Mouse (Mus musculus) kidney, adult 11 months (tissue): ENCODE data around the gene Ngp.
"Not testable (repeated sequence)": the region's sequence is repeated elsewhere in the genome, so short reads cannot be mapped to it uniquely, and the experiment has no call there.

ENCODE experiments used
- DNase-seq: peaks from one replicate; pipeline ENCODE4 v3.0.0; 2022

Ngp gene

GRCm38 (mm10) chr9:110419511-110420112 lies at the start of gene Ngp:
TSS of gene Ngp (plus strand) at chr9:110419747.
- DNase-seq, result no peak

GRCm38 (mm10) chr9:110369860-110370259 lies 49.7 kb upstream of the Ngp start:
- DNase-seq, result no peak

- no peak for DNase-seq
These were observed 45.7 kb upstream of the Ngp start for GRCm38 (mm10) chr9:110373871-110374270.

GRCm38 (mm10) chr9:110375668-110376067 lies 43.9 kb upstream of the Ngp start:
- DNase-seq, result no peak

- DNase-seq, result not testable (repeated sequence)
These were observed 41.9 kb upstream of the Ngp start for GRCm38 (mm10) chr9:110377655-110378054.

- DNase-seq, result no peak
These were observed 40.2 kb upstream of the Ngp start for GRCm38 (mm10) chr9:110379361-110379760.

GRCm38 (mm10) chr9:110380662-110381061 lies 38.9 kb upstream of the Ngp start:
- DNase-seq, result no peak

- DNase-seq, result no peak
These were observed 38.3 kb upstream of the Ngp start for GRCm38 (mm10) chr9:110381292-110381691.

GRCm38 (mm10) chr9:110384369-110384929 lies 35.1 kb upstream of the Ngp start:
- DNase-seq, result no peak

- no peak for DNase-seq
These were observed 31.5 kb upstream of the Ngp start for GRCm38 (mm10) chr9:110388011-110388410.

- no peak for DNase-seq
These were observed 28.7 kb upstream of the Ngp start for GRCm38 (mm10) chr9:110390843-110391242.

GRCm38 (mm10) chr9:110393295-110393694 lies 26.3 kb upstream of the Ngp start:
- DNase-seq, result no peak

GRCm38 (mm10) chr9:110400650-110401049 lies 18.9 kb upstream of the Ngp start:
- no peak for DNase-seq

- no peak for DNase-seq
These were observed 16.8 kb upstream of the Ngp start for GRCm38 (mm10) chr9:110402731-110403130.

GRCm38 (mm10) chr9:110403240-110403639 lies 16.3 kb upstream of the Ngp start:
- DNase-seq, result not testable (repeated sequence)

GRCm38 (mm10) chr9:110407311-110408098 lies 12.0 kb upstream of the Ngp start:
- DNase-seq, result no peak

- DNase-seq, result peak; percentile 92
These were observed 11.3 kb upstream of the Ngp start, which contains the start of gene Ptpn23 for GRCm38 (mm10) chr9:110408099-110408773. TSS of gene Ptpn23 (minus strand) at chr9:110408213.

GRCm38 (mm10) chr9:110410908-110411887 lies 8.3 kb upstream of the Ngp start:
- peak; percentile 80 for DNase-seq

- no peak for DNase-seq
These were observed 6.6 kb upstream of the Ngp start for GRCm38 (mm10) chr9:110412926-110413325.

GRCm38 (mm10) chr9:110413785-110414184 lies 5.8 kb upstream of the Ngp start:
- peak; percentile 41 for DNase-seq

- DNase-seq, result no peak
These were observed 11.7 kb downstream of the Ngp start for GRCm38 (mm10) chr9:110431241-110431640.

- DNase-seq, result no peak
These were observed 13.5 kb downstream of the Ngp start for GRCm38 (mm10) chr9:110433045-110433444.
